Mouse (Mus musculus) c-Kit-positive CD71-negative TER-119-negative erythroid progenitor cells, embryonic 14.5 days (primary cell): ENCODE measurements around the gene Zc3h14.

Experiments used
- DNase-seq: peaks from one replicate; pipeline ENCODE4 v3.0.0-alpha.2; 2013; ENCODE audit warnings: low read depth

Gene Zc3h14

DNA sequence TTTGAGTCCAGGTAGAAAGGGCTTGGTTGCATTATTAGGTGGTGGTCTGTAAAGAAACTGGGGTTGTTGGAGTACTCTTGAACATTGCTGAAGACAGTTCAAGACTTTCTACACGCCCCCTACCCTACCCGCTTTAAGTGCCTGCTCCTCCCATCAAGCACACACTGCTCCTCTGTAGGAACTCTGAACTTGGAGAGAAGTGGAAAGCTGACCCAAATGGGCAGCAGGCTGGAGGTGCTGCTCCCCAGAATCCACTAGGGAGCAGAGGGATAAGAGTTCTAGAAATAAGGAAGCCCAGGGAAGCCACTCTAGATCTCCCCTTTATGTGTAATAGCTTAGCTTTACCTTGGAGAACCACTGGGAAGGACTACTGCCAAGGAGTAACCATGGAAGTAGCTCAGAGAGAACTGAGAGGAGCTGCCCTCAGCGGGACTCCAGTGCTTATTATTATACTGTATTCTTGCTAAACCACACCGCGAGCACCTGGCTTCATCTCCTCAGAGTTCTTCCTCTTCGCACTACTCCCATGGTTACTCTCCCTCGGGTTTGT is 8.9 kb upstream of the Zc3h14 start:
- no peak for DNase-seq

DNA sequence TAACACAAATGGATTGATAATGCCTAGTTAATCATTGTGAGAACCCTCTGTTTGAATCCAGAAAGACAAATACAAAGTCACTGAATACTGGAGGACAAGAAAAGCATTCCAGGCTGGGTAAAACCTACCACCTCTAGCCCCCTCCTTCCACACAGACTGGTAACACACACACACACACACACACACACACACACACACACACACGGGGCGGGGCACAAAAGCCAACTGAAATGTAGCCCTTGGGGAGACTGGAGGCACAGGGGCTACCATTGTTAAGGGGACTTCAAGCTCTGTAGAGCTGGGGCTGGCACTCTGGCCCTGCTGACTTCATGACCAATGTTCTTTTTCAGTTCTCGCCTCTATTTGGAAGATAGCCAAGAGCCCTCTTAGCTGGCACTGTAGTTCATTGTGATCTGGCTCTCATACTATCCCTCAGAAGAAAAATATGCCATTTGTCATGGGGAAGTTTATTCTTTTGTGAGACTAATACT is 5.7 kb upstream of the Zc3h14 start:
- no peak for DNase-seq

- DNase-seq: no peak
Measured at GRCm38 (mm10) chr12:98745626-98746025, 1.1 kb upstream of the Zc3h14 start.

GRCm38 (mm10) chr12:98746131-98746530 is 633 bp upstream of the Zc3h14 start:
- peak; percentile 61 for DNase-seq

GRCm38 (mm10) chr12:98747380-98747753 is 603 bp downstream of the Zc3h14 start:
- no peak for DNase-seq

DNA sequence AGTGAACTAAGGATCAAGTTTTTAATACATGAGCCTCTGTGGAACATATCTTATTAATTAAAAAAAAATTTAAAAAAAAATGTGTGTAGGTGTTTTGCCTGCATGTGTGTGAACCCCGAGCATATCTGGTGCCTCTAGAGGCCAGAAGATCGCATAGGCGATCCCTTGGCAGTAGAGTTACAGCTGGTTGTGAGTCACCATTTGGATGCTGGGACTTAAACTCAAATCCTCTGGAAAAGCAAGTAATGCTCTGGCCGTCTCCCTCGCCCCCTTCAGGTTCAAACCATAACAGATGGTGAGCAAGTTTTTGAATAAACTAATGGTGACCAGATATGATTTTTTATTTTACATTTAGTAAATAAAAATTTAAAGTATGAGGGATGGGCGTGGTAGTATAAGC is 10.9 kb downstream of the Zc3h14 start:
- DNase-seq: no peak

DNA sequence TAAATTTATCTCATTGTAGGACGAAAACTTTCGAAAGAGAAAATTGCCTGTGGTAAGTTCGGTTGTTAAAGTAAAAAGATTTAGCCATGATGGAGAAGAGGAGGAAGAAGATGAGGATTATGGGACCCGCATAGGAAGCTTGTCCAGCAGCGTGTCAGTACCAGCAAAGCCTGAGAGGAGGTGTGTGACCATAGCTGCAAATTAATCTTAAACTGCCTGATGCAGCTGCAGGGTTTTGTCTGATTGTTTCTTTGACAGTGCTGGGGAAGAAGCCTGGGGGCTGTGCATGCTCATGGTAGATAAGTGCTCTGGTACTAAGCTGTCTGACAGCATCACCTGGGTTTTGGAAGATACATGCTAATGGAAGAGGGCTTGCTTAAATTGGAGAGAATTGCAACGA is 12.9 kb downstream of the Zc3h14 start:
- no peak for DNase-seq

DNA sequence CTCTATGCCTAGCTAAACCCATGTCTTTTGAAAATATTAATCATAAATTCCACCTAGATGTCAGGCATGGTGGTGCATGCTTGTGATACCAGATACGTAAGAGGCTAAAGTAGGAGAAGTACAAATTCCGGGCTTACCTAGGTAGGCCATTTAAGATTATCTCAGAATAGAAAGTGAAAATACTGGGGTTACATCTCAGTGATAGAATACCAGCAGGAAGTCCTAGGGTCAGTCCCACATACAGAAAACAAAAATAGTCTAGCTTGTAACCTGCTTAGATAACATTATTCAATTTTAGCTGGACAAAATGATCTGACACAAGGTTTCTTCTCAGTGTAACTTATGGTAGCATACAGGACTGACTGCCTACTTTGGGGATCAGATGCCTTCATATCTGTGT is 19.5 kb downstream of the Zc3h14 start:
- DNase-seq: no peak

- DNase-seq: no peak
Measured at GRCm38 (mm10) chr12:98777509-98777908, 30.7 kb downstream of the Zc3h14 start.

DNA sequence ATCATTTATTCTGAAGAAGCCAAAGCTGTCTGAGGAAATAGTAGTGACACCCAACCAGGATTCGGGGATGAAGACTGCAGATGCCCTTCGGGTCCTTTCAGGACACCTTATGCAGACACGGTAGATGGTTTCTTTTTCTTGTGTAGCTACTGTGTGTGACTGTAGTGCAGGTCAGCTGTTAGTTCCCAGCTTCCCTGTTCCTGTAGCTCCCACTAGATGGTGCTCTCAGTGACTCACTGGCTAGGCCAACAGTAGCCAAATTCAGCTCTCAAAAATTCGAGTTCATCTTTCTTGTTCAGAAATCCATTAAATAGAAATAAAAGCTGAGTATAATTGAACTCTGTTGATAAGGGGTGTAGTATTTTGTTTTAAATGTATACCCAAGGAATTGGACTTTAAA is 32.4 kb downstream of the Zc3h14 start:
- DNase-seq: no peak

DNA sequence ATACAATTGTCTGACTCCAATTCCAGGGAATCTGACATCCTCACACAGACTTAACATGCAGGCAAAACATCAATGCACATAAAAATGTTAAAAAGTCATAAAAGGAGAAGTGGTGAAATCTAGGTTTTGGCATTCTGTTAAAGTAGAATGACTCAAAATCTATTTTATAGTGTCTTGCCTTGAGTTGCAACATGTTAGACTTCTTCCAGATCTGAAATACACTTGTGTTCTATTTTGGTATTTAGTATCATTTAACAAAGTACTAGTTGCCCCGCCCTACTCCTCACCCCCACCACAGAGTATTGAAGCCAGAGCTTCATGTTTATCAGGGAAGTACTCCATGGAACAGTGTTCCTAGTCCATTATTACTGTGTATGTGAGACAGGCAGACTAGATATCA is 37.5 kb downstream of the Zc3h14 start:
- no peak for DNase-seq

- DNase-seq: no peak
Measured at GRCm38 (mm10) chr12:98795731-98796318, 49.1 kb downstream of the Zc3h14 start.

GRCm38 (mm10) chr12:98800334-98800733 is 53.6 kb downstream of the Zc3h14 start:
- DNase-seq: no peak

DNA sequence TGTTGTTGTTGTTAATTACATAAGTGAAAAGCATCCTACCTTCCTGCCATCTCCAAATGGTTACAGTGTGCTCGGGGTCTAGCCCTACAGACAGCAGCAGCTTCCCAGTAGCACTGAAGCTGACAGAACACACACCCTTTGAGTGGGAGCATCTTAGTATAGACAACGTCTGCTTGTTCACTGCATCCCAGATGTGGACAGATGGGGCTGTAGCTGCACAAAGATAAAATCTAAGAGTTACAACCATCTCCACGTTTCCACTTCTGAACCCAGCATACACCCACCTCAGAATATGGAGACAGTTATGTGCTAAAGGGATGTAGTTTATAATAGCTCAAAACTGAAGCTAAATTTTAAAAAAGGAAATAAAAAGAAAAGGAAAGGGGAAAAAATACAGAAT is 55.5 kb downstream of the Zc3h14 start:
- DNase-seq: no peak

DNA sequence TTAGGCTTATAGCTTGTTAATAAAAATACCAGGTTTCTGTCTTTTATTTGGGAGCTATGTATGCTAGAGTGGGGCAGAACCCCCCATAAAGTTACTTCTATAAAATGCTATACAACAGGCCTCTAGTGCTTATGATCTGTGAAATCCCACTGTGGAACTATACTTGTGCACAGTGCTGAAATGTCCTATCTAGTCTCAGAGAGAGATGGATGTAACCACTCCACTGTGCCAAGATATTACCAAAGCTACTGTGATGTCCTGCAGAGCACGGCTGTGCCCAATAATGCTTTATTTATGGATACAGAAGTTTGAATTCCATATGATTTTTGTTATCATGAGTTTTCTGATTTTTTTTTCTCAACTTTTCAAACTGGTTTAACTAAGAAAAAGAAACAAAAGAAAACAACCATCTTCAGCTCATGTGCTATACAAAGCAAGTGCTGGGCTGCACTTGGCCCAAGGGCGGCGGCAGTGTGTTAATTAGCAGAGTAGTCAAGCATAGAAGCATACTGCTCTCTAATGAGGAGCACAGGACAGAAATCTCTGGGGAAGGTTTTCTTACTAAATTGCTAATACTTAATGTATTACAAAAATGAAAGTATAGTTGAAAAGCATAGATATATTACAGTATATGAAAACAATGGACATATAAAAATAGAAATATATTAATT is 57.4 kb downstream of the Zc3h14 start:
- no peak for DNase-seq

DNA sequence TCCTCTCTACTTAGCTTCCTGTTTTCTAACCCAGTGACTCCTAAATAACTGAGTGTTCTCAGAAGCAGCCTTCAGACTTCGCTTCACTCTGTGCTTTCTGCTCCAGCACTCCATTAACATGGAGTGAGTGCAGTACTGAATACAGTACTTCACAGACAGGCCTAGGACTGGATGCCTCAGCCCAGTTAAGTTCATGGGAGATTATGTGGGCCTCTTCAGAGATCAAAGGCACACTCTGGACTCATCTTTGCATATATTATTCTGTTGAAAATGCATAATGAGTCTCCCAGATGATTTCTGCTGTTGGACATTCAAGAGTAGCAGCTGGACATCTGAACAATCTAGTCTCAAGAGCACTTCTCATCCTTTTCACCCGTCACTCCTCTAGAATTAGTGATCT is 74.0 kb downstream of the Zc3h14 start:
- no peak for DNase-seq

DNA sequence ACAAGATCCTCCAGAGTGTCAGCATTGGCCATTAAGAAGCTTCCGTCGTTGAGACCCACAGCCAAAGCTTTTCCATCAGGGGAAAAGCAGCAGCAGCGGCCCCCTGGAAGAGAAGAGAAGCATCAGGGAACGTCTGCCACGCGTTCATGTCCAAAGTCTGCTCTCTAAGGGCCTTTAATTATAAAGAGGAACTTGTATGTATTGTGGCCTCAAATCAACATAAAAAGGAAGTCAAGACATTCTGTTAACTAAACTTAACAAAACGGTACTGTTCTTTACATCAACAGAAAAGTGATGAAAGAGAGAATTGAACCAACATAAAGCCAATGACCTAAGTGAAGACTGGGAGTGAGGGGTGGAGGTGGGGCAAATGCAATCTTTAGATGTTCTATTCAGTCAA is 84.4 kb downstream of the Zc3h14 start:
- DNase-seq: no peak

- no peak for DNase-seq
Measured at GRCm38 (mm10) chr12:98832929-98833598, 86.3 kb downstream of the Zc3h14 start.

GRCm38 (mm10) chr12:98833901-98834300 is 87.1 kb downstream of the Zc3h14 start:
- no peak for DNase-seq

- no peak for DNase-seq
Measured at GRCm38 (mm10) chr12:98834879-98835278, 88.1 kb downstream of the Zc3h14 start.

DNA sequence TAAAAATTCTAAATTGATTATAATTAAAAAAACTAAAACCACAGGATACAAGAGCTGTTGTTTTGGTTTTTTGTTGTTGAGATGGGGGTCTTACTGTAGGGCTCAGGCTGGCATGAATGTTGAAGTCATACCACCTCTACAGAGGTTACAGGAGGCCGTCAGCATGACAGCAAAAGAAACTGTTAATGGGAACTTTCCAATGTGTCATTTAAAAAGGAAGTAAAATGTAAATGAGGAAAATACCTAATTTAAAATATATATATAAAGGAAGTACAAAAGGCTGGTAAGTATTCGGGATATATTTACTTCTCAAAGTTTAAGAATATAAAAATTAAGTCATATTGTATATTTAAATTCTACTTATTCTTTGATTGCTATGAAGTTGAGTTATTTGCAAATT is 88.7 kb downstream of the Zc3h14 start:
- DNase-seq: no peak
